Mouse (Mus musculus) neural tube, embryonic 10.5 days (tissue): ENCODE data around the gene Nr2f2.

Experiments used
- DNase-seq: peaks from one replicate; pipeline ENCODE4 v3.0.0-alpha.2; 2017; ENCODE audit warnings: low spot score; ENCODE audit errors: extremely low spot score

Gene Nr2f2

GRCm38 (mm10) chr7:70351981-70352560, 14.5 kb downstream of the Nr2f2 start:
- peak; percentile 40 for DNase-seq

GRCm38 (mm10) chr7:70350781-70351551, 15.6 kb downstream of the Nr2f2 start:
- peak; percentile 80 for DNase-seq

- DNase-seq, result peak; percentile 62
Observed at GRCm38 (mm10) chr7:70349981-70350670, 16.4 kb downstream of the Nr2f2 start.

- peak; percentile 48 for DNase-seq
Observed at GRCm38 (mm10) chr7:70348977-70349615, 17.4 kb downstream of the Nr2f2 start.

GRCm38 (mm10) chr7:70348064-70348976, 18.2 kb downstream of the Nr2f2 start:
- peak; percentile 55 for DNase-seq

GRCm38 (mm10) chr7:70347618-70347958, 18.9 kb downstream of the Nr2f2 start:
- peak; percentile 58 for DNase-seq

GRCm38 (mm10) chr7:70346951-70347617, 19.5 kb downstream of the Nr2f2 start:
- DNase-seq, result peak; percentile 57

- DNase-seq, result peak; percentile 83
Observed at GRCm38 (mm10) chr7:70346010-70346536, 20.5 kb downstream of the Nr2f2 start.

GRCm38 (mm10) chr7:70343426-70343825, 23.1 kb downstream of the Nr2f2 start:
- peak; percentile 26 for DNase-seq

GRCm38 (mm10) chr7:70342771-70343170, 23.8 kb downstream of the Nr2f2 start:
- DNase-seq, result peak; percentile 26

- DNase-seq, result peak; percentile 15
Observed at GRCm38 (mm10) chr7:70342076-70342475, 24.5 kb downstream of the Nr2f2 start.

GRCm38 (mm10) chr7:70339998-70340630, 26.4 kb downstream of the Nr2f2 start:
- peak; percentile 19 for DNase-seq

GRCm38 (mm10) chr7:70338265-70338640, 28.3 kb downstream of the Nr2f2 start:
- DNase-seq, result no peak

- DNase-seq, result peak; percentile 68
Observed at GRCm38 (mm10) chr7:70337581-70338264, 28.8 kb downstream of the Nr2f2 start.

GRCm38 (mm10) chr7:70336571-70337240, 29.8 kb downstream of the Nr2f2 start:
- peak; percentile 34 for DNase-seq

GRCm38 (mm10) chr7:70336126-70336525, 30.4 kb downstream of the Nr2f2 start:
- no peak for DNase-seq

- DNase-seq, result peak; percentile 27
Observed at GRCm38 (mm10) chr7:70335411-70335810, 31.1 kb downstream of the Nr2f2 start.

GRCm38 (mm10) chr7:70334836-70335235, 31.7 kb downstream of the Nr2f2 start:
- DNase-seq, result peak; percentile 81
